In the genomic region with DNA sequence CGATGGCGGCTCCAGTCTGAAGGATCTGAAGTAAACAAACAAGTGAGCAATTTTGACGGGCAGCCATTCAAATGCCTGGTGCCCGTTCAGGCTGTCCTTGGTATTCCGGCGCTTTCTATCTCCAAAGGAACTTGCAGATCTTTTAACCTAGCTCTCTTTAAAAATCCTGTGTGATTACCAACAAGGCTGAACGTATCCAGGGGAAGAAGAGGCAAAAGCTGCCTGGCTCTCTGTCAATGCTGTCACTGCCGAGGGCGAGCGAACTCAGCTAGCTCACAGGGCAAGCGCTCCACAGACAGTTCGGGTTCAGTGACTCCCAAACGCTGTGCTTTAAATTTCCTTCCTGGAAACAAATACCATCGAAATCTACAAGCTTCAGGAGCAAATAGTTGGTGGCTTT, we compare ENCODE assay signal across 13 mouse cellular contexts.
A peak's percentile ranks its signal among the peaks of the same experiment; 100 is the strongest.
DNase-seq lines count a peak whose midpoint lies in the region; ATAC-seq and TF ChIP-seq lines count a peak whose summit lies in the region.
"Had no signal": no experiment of that assay in that cellular context is flagged by ENCODE, and none has a peak within 500 bp of the region (broad histone marks: within the 10 kb centered on the region; RNA-seq: fewer than 3 reads in every experiment).

No protein-coding gene starts in this region.

- 37% methylated on average over 14 of the region's 14 CpGs for WGBS in heart, postnatal 0 days
- 76% methylated on average over 14 of the region's 14 CpGs for WGBS in neural tube, embryonic 15.5 days
- WGBS in stomach, postnatal 0 days, result 59% methylated on average over 14 of the region's 14 CpGs

- H3K9ac ChIP-seq in heart, postnatal 0 days (replicated peaks; ENCODE audit: low read depth, low read length), result 0 out of 2 replicates have a peak overlapping the region, but pooled peaks have one; percentile 2
- H3K9ac ChIP-seq in neural tube, embryonic 15.5 days (replicated peaks), result no peak overlapping the region
- H3K9ac ChIP-seq in stomach, postnatal 0 days (ENCODE audit: low read length), result no peak overlapping the region
- H3K9ac ChIP-seq: lung, embryonic 15.5 days had no signal

- H3K27ac ChIP-seq in heart, postnatal 0 days (ENCODE audit: low read depth), result peak overlapping the region; percentile 65
- peak overlapping the region; percentile 10 for H3K27ac ChIP-seq in neural tube, embryonic 15.5 days (replicated peaks)
- 0 out of 2 replicates have a peak overlapping the region, but pooled peaks have one; percentile 40 for H3K27ac ChIP-seq in stomach, postnatal 0 days (replicated peaks)
- H3K27ac ChIP-seq: lung, embryonic 15.5 days had no signal

- H3K27me3 ChIP-seq in heart, postnatal 0 days (ENCODE audit: control insufficient read depth, insufficient read depth, low read length), result no peaks in the 10 kb centered on the region
- H3K27me3 ChIP-seq in neural tube, embryonic 15.5 days (replicated peaks), result no peaks in the 10 kb centered on the region
- no peaks in the 10 kb centered on the region for H3K27me3 ChIP-seq in stomach, postnatal 0 days (ENCODE audit: control insufficient read depth, insufficient read depth, low read length)
- H3K27me3 ChIP-seq: CH12.LX; lung, embryonic 15.5 days had no signal

- no peak for TF ChIP-seq CTCF in heart, postnatal 0 days (IDR thresholded peaks at IDR 0.05; ENCODE audit: low read depth)
- no peak for TF ChIP-seq CTCF in stomach, postnatal 0 days (IDR thresholded peaks at IDR 0.05; ENCODE audit: low read depth)

- H3K36me3 ChIP-seq in heart, postnatal 0 days (replicated peaks; ENCODE audit: control insufficient read depth, insufficient read depth, low read length), result peaks cover 24% of the 10 kb centered on the region; the same call in 1 of the 2 replicates
- H3K36me3 ChIP-seq in neural tube, embryonic 15.5 days, result no peaks in the 10 kb centered on the region
- no peaks in the 10 kb centered on the region for H3K36me3 ChIP-seq in stomach, postnatal 0 days (ENCODE audit: control insufficient read depth, insufficient read depth, low read length)
- H3K36me3 ChIP-seq: lung, embryonic 15.5 days had no signal

- H3K4me3 ChIP-seq in heart, postnatal 0 days (ENCODE audit: low read depth, low read length), result no peak overlapping the region
- no peak overlapping the region for H3K4me3 ChIP-seq in neural tube, embryonic 15.5 days (replicated peaks)
- no peak overlapping the region for H3K4me3 ChIP-seq in stomach, postnatal 0 days (ENCODE audit: low read depth, low read length)
- H3K4me3 ChIP-seq: lung, embryonic 15.5 days had no signal

- intact Hi-C loops in heart, postnatal 36 days (cut with DNase I), result loop anchor here (2.0 kb wide), 1 partner anchor 51 kb away; no protein-coding TSS in a partner anchor

- no peaks in the 10 kb centered on the region for H3K9me3 ChIP-seq in heart, postnatal 0 days (replicated peaks; ENCODE audit: control insufficient read depth, low read length)
- H3K9me3 ChIP-seq in neural tube, embryonic 15.5 days (replicated peaks), result no peaks in the 10 kb centered on the region
- no peaks in the 10 kb centered on the region for H3K9me3 ChIP-seq in stomach, postnatal 0 days (ENCODE audit: control insufficient read depth, low read length)
- H3K9me3 ChIP-seq: lung, embryonic 15.5 days had no signal

- H3K4me2 ChIP-seq in heart, postnatal 0 days (ENCODE audit: low read depth, low read length), result no peak overlapping the region
- H3K4me2 ChIP-seq in neural tube, embryonic 15.5 days, result no peak overlapping the region
- no peak overlapping the region for H3K4me2 ChIP-seq in stomach, postnatal 0 days (replicated peaks; ENCODE audit: low read depth)
- H3K4me2 ChIP-seq: lung, embryonic 15.5 days had no signal

- no peak for DNase-seq in heart, postnatal 0 days (ENCODE audit: low spot score)
- no peak for DNase-seq in heart, postnatal 36 days
- no peak for DNase-seq in neural tube, embryonic 10.5 days (ENCODE audit: extremely low spot score, low spot score)
- DNase-seq in kidney, adult 8-10 months, result peak; percentile 57 to 60
- no peak for DNase-seq in stomach, postnatal 0 days (ENCODE audit: low spot score)
- no peak for DNase-seq in adrenal gland, postnatal 10 days
- DNase-seq: cerebellum, adult 8-10 months; gastrocnemius, postnatal 36 days had no signal

- no peak for ATAC-seq in heart, postnatal 0 days (ENCODE audit: insufficient read depth, low read depth)
- ATAC-seq in neural tube, embryonic 15.5 days (ENCODE audit: low FRiP score), result no peak
- no peak for ATAC-seq in stomach, postnatal 0 days (ENCODE audit: low FRiP score, low TSS enrichment)
- ATAC-seq: forebrain, embryonic 14.5 days; midbrain, embryonic 16.5 days had no signal

- H3K4me1 ChIP-seq in heart, postnatal 0 days (ENCODE audit: control insufficient read depth, insufficient read depth), result peaks cover 56% of the 10 kb centered on the region
- peaks cover 9% of the 10 kb centered on the region; the same call in 1 of the 2 replicates for H3K4me1 ChIP-seq in neural tube, embryonic 15.5 days
- H3K4me1 ChIP-seq in stomach, postnatal 0 days (replicated peaks; ENCODE audit: control insufficient read depth, insufficient read depth), result 0 out of 2 replicates have a peak, but pooled peaks cover 2% of the 10 kb centered on the region

- no peak for TF ChIP-seq EP300 in heart, postnatal 0 days (IDR thresholded peaks at IDR 0.05; ENCODE audit: low read depth)
- TF ChIP-seq EP300 in stomach, postnatal 0 days (optimal IDR thresholded peaks at IDR 0.05), result no peak

Comparison
In these comparisons a context has a peak if more than half of its experiments do, and no peak if none do; other contexts are left out.
1. DNase-seq: peak in kidney, adult 8-10 months (2 of 2); none in heart, postnatal 0 days (single experiment), heart, postnatal 36 days (0 of 2), neural tube, embryonic 10.5 days (single experiment), stomach, postnatal 0 days (single experiment) and adrenal gland, postnatal 10 days (single experiment).
2. H3K27ac ChIP-seq: peak in every context shown above with its lines; median percentile 65 in heart, postnatal 0 days; 40 in stomach, postnatal 0 days; 10 in neural tube, embryonic 15.5 days.